Mouse (Mus musculus) frontal cortex, adult 2 months (tissue): ENCODE measurements at regions not wholly inside any gene's neighbourhood (a gene's known extent, or its start where the extent isn't known, plus 50 kb on each side); places are given as distances from the start of the nearest gene placed in this dataset.
"Not testable (repeated sequence)": the region's sequence is repeated elsewhere in the genome, so short reads cannot be mapped to it uniquely, and the experiment has no call there.

Experiments
- DNase-seq, 2 experiments: peaks; one replicate each; pipeline ENCODE4 v3.0.0; 2022; ENCODE audit warnings: low spot score in 1 of 2; ENCODE audit errors: extremely low spot score in 1 of 2

DNA sequence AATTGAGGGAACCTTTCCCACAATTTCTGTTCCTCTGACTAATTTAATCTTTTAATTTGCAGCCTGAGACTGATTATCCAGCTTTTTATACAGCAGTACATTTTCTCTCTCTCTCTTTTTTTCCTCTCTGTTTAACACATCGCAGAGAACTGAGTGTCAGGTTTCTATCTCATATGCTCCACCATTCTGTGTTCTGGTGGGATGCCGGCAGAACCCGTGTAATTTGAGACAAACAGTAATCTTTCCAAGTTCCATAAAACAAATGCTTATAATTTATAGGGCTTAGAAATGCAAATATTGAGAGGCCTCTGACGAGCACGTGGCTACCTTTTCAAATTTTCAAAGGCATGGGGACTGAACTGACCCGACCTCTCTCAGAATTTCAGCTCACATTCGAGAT is 59.1 kb downstream of the Zbtb18 start:
- DNase-seq = no peak

DNA sequence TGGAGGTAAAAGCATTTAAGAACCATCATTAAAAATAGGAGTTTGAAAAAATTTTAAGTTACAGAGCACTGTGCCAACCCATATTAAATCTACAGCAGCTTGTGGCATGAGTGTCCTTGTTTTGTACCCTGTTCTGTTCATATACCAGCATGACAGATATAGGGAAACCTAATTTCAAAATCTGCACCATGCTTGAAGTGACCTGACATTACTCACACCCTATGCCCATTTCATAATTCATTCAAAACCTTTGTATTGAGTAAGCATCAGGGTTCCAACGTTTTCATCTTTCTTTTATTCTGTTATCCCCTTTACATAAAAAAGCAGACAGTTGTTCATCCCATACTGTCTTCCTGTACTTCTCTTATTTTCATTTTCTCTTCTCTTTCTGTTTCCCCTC is 61.8 kb downstream of the Zbtb18 start:
- DNase-seq = no peak

DNA sequence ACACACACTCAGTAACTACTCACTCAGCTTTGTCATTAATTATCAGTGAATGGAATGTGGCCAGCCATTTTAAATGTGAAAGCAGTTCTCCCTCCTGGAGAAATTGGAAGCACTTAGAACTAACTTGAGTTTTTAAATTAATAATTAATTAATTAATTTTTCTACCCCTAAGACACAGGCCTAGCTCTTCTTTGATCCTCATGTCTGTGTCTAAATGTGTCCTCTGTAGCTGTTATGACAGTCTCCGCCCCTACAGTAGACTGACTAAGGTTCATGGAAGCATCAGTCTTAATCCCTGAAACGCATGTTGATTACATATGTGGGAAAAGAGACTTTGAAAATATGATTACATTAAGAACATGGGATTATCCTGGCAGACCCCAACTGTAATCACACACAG is 62.6 kb downstream of the Zbtb18 start:
- DNase-seq = no peak

DNA sequence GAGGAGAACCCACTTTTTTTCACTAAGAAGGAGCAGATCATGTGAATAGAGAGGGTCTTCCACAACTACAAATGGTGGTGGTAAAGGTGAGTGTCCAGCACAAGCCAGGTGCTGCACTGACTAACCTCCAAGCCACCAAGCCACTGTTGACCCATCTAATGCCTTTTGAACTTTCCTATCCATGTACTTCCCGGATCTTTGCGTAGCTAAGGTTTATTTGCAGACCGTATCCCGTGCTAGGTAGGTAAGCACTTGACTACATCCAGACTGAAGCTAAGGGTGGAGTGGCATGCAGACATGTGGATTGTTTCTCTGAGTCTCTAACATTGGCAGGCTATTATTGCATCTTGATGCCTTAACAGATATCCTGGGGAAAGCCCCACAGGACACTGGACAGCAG is 65.2 kb downstream of the Zbtb18 start:
- DNase-seq = not testable (repeated sequence)

DNA sequence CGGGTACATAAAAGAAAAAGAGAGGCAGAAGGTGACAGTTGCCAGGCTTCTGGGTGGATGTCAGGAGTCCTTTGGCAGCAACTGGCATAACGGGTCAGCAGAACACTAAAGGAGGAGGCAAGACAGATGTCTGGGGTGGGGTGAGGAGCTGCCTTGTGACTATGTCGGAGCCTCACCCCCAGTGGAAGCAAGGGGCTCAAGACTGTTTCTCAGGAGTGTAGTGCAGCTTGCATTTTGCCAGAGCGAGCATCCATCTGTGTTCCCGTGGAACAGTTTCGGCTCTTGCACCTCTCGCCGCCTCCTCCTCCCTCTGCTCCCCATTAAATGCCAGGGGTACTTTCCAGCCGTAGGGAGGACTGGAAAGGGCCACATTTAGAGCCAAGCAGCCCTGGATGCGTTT is 67.6 kb downstream of the Zbtb18 start:
- peak in 1 of 2 experiments; percentile 28 for DNase-seq

DNA sequence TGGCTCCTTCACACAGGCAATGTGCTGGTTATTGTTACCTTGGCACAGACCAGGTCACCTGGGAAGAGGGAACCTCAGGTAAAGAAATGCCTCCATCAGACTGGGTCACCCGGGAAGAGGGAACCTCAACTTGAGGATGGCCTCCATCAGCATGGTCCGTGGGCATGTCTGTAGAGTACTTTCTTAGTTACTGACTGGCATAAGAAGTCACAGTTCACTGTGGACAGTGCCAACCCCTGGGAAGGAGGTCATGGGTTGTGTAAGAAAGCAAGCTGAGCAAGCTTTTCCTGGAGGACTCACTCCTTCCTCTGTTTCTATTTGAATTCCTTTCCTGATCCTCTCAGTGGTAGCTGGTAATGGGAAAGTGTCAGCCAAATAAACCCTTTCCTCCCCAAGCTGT is 70.0 kb downstream of the Zbtb18 start:
- no peak for DNase-seq

DNA sequence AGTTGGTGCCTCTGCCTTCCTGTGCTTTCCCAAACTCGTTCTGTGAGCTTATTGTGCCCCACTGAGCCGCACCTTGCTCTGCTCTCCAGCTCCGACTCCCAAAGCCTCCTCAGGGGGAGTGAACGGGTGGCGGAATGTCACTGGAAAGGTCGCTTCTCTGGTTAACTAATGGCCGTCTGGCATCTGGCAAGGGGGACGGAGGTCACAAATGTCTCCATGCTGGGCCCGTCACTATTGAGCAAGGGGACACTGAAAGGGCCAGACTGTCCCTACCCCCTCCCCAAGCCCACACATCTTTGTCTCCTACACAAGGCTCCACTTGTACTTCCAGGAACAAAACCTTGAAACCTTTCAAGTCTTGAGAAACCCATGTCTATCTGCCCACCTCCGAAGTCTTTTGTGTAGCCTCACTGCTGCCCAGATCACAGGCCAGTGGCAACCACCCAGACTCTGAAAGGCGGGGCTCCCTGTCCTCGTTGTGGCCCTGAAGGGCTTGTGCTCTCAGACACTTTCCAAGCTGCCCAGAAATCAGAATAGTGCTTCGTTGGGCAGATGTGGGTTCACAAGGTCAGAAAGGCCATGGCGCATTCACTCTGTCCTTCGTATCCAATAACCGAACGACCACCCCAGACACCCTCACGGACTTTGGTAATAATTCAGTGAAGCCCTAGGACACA is 75.9 kb downstream of the Zbtb18 start:
- no peak for DNase-seq

DNA sequence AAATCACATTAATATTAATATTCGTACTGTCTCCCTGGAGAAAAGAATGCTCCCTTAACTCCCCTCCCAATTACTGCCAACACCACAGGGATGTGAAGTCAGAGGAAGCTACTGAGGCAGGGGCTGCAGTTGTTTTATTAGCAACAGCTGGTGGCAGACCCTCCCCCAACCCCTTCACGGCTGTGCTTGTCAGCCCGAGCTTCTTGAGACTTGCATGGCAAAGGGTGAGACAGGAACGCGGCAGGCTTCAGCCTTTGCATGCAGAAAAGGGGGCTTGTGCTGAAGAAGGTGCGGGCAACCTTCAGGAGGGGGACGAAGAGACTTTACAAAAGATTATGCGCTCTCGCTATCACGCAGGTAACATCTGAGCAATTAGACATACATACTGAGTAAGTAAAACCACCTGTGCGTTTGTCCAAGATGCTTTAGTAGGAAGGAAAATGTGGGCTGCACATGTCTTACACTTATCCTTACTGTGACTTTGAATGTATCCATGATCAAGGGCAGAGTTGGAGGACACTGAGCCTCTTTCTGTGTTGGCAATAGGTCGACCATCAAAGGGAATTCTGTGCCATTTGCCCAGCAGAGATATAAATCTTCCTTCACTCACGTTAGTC is 76.9 kb downstream of the Zbtb18 start:
- no peak for DNase-seq

DNA sequence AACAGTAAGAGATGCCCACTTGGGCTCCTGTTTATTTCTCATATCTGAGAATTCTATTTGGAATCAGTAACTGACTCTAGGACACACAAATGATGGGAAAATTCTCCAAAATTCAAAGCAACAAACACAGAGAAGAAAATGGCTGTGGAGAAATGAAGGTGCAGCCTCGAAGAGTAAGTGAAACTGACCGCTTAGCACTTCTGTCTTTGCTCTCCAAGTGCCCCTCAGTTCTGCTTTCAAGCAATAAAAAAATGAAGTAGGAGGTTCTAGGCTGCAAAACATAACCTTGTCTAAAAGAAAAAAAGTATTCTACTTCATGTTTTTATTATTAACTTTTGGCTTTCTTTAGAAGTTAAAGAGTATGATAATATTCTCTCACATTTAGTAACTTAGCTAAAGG is 79.0 kb downstream of the Zbtb18 start:
- DNase-seq = no peak

DNA sequence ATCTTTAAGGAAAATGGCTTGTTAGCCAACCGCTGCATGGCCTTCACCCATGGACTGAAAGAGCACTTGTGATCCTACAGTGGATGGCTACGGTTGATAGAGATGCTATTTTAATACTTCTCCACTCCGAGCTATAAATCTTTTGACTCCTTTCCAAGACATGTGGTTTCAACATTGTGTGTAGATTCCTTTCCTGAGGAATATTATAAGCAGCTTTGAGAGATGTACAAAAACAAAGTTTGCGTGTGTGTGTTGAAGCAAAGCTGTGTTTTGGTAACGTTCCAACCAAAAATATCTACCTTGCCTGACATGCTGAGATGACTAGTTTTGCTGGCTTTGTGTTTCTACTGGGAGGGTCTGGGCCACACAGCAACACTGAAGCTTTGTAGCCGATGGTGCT is 83.0 kb downstream of the Zbtb18 start:
- DNase-seq = no peak

DNA sequence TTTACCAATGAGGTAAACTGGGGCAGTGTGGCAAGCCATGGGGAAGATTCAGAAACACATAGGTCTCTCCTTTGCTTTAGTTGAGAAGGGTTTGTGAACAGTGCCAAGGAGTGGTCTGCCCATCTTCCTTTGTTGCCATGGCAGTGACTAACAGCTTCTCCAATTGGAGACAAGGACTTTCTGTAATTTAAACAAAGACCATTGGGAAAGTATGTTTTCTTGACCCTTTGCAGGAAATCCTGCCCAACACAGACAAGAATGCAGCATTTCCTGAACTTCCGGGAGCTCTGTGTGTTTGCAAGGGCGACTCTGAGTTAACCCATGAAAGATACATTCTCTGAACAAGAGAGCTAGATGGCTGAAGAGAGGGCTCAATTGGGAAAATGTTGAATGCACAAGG is 89.6 kb downstream of the Zbtb18 start:
- no peak for DNase-seq

DNA sequence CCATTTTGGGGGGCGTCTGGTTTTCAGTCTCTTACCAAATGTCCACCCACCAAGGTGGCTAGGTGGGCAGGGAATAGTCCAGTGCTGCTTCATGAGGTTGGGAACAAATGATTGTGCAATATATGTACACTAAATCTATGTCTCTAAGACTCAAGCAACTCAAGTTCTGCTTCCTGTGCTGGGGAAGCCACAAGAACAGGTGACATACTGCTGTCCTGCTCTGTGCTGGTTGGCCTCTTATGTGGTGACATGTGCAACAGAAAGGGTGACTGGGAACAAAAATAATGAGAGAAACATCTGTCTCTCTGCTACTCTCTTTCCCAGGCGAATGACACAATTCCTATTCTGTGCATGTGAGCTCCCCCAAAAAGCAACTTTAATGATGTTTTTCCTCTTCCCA is 90.5 kb downstream of the Zbtb18 start:
- no peak for DNase-seq

DNA sequence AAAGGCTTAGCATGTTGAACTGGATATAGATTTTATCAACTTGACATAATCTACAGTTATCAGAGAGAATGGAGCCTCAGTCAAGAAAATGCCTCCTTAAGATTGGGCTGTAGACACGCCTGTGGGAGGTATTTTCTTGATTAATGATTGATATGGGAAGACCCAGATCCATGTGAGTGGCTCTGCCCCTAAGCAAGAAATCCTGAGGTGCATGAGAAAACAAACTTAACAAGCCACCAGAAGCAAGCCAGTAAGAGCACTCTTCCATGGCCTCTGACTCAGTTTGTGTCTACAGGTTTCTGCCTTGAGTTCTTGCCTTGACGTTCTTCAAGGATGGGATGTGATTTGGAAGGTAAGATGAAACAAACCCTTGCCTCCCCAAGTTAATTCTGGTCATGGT is 91.2 kb downstream of the Zbtb18 start:
- DNase-seq = no peak

DNA sequence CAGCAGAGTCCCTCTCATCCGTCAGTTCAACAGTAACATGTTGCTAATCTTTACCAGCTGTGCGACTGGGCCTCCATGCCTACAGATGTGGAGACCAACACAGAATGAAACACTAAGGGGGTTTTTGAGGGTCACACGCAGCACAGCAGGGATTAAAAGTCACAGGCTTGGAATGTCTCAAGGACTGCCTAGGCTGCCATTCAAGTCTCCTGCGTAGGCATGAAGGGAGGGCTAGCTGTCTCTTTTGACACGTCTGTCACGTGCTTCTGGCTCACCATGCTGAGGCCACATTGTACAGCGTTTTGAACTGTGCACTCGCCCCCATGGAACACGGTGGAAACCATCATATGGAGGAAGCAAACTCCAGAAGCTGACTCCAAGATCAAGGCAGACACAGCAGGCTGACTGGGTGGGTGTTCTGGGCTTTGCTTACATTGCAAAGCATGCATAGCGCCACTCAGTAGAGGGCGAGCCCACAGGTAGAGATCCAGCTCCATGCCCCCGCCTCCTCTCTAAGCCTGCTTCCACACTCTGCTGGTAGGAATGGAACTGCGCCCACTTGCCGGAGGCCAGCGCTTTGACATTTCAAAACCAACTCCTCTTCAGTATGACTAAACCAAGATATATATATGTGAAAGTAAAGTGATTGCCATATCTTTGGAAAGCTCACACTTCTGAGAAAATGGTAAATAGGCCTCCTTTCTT is 103.0 kb downstream of the Zbtb18 start:
- peak; percentile 82 to 84 for DNase-seq

DNA sequence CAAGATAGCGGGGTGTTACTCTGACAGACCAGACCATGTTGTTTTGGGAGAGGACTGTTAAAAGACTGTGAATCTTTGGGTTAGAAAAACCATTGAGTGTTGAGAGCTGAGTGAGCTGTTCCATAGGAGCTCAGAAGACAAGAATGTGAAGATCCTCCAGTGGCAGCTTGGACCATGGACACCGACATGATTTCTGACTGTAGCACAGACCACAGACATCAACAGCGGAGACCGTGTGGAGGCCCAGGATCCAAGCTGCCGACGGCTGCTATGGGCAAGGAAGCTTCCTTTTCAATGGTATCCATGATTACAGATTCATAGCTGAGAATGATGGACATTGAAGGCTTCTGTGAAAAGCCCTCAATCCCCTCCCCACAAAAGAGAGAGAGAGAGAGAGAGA is 105.6 kb downstream of the Zbtb18 start:
- DNase-seq = no peak

DNA sequence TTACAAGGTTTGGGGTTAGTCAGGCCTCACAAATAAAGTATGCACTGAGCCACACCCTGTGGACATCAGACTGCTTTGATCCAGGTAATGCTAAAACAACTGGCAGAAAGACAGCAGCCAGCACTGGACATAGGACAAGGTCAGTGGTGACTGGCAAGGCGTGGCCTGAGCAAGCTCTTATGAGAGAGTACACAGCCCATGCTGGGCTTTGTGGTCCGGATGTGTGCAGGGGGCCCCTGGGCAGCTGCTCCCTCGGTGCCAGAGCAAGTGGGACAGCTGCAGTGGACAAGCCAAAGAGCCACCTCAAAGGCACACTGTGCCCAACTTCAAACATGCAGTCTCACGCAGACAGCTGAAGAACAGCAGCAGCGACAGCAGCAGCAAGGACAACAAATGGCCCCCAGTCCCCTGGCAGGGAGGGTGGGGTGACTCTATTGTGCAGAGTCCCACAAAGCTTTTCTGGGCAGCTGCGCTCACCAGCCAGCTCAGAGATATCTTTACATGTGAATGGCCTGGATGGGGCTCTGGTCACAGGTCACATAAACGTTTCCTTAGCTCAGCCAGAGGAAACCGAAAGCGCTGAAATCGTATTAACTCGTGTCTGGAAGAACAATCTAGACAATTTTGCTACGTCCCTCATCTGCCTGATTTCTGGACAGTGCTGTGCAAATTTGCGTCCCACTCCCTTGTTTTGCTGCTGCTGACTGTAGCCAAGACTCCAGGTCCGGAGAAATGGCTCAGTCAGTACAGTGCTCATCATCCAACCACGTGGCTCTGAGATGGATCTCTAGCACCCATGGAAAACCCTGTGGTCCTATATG is 113.5 kb downstream of the Zbtb18 start:
- no peak for DNase-seq

DNA sequence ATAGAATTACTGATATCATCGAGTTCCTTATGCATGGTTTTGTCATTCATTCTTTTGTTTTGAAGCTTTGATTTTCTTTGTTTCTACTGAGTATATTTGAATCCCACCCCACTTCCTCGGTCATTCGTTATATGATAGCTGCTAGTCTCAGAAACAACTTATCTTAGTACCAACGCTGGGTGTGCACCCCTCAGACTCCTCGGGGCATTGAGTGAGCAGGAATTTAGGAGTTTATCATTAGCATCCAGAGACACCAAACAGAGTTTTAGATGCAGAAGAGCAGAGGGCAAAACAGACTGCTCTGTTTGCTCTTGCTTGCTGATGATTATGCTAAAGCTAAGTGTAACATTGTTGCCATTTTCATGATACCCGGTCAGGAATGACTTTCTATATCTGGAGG is 115.3 kb downstream of the Zbtb18 start:
- no peak for DNase-seq

DNA sequence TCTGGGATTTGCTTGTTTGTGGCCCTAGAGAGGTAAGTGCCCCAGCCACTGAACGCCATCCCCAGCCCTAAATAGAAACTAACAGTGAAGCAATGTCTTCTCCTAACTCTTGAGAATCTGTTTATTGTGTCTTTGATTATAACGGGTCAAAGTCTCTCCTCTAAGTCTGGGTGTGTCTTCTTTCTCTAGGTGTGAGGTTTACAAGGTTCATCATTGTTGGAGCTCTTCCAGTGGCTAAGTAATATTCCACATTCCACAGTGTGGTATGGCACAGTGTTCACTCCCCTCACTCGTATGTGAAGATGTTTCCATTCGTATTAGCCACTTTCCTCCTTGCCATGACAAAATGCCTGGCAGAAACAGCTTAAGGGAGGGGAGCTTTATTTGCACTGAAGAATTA is 115.7 kb downstream of the Zbtb18 start:
- no peak for DNase-seq

DNA sequence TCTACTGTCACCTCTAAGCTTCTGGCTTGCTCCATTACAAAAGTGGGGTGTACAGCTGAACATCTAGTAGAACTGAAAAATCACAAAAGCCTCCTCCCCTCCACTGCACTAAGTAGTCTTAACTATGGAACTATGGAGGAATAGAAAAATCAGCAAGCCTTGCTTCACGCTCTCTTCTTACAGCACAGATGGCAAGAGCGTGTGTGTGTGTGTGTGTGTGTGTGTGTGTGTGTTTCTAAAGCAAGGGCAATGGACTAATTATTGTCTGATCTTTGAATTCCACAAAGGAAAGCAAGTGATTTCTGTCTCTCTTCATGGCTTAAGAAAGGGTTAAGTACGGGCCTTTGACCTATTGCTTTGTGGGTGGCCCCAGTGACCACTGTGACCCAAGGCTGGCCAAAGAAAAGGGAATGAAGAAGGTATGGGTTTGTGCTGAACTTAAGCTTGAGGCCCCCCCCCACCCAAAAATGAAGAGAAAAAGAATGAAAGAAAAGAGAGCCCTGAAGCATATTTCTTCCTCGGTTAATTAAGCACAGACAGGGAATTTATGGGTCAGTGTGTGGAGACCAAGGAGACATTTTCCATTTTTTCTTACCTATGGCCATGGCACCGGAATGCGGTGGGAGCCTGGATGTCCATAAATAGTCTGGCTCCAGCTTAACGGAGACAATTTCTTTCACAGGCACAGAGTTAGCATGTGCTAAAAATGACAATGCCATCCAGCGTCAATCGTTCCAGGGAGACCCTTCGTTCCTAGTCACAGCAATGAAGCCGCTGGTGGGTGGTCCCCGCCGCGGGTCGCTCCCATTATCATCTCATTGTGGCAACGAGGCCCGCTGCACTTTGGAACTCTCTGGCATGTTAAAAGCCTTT is 119.8 kb downstream of the Zbtb18 start:
- no peak for DNase-seq

DNA sequence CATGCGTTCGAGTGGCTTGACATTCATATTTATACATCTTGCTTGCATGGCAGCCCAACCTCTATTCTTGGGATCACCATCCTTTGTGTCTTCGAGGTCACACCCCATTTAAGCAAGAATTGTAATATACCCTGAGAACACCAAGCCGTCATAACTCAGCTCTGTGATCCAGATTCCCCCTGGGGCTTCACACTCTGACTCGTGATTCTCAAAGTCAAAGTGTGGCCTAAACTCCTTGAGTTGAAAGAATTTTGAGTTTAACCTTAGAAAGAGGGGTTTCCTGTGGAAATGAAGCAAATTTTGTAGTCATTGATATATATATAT is 120.4 kb downstream of the Zbtb18 start:
- DNase-seq = no peak

DNA sequence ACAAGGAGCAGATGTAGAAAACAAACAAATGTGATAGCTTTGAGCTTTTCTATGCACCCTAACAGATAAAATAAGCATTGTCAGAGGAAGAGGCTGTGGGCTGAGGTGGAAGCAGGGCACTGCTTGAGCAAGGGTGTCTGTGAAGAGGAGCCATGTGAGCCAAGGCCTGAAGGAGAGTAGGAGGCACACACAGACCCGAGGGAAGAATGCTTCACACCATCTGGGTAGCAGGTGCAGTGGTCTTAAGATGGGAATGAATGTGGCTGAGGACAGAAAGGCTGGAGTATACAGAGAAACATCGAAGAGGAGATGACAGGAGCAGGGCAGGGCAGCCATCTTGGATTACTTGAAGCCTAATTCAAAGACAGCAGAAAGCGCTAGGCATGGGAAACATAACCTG is 123.5 kb downstream of the Zbtb18 start:
- no peak for DNase-seq
